Mouse (Mus musculus): ENCODE measurements around the gene Tor4a. TPM values are rescaled to one million over a fixed set of nuclear protein-coding genes. Genes with fewer than 3 reads are reported as not detected.
A peak's percentile ranks its signal among the peaks of the same experiment; 100 is the strongest.

Gene Tor4a
- 1.9 and 2.3 TPM in 2 replicates for polyA plus RNA-seq (2015; fragmentation: Nextera tagmentation; extraction: Ambion mirVana)

DNA sequence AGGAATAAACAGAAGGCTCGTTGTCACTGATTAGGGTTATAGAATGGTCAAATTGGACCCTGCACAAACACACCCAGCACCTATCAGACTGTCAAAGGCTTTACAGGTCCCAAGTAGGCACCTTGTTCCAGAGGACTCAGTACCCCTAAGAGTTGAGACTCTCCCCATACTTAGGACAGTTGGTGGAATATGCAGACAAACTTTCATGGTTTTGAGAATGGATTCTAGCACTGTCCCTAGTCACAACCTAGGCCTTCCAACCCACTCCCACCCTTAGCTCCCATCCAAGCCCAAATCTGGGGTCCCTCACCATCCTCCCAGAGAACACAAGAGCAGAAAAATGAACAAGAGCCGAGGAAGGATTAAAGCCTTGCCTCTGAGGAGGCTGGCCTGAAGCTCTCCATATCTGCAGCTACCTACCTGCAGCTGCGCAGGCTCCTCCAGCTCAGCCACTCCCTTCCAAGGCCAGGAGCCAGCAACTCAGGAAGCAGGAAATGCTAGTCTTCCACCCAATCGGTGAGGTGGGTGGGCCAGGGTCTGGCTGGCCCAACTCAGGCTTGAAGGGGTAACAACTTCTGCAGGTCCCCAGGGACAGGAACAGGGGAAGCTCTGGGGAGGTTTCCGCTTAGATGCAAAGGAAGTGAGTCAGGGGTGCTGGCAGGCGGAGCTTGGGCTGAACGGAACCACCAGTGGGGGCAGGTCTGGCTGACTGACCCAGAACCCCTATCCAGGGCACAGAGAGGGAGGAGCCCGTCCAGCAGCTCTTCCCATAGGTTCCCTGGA, at the start of gene Tor4a:
TSS of gene Tor4a (minus strand) at position 715 of the 783 bp plus-strand sequence.
- 15% methylated on average over 8 of the region's 8 CpGs for WGBS
- Histone ChIP-seq H3K9ac (no peak within 1 kb of the TSS), H3K27ac (replicated peaks) (no peak within 1 kb of the TSS), H3K27me3 (peaks cover 37% of the 10 kb centered on the region), H3K36me3 (peaks cover 19% of the 10 kb centered on the region), H3K9me3 (no peaks in the 10 kb centered on the region), H3K4me2 (peak within 1 kb of the TSS; percentile 22), H3K4me1 (replicated peaks) (peaks cover 8% of the 10 kb centered on the region), H3K4me3 (no peak within 1 kb of the TSS)
- ATAC-seq (ENCODE audit: low FRiP score, low read depth): 0 out of 2 replicates have a peak, but pooled peaks have one; percentile 16

- Histone ChIP-seq H3K9me3 (no peaks in the 10 kb centered on the region), H3K4me3 (no peak overlapping the region), H3K4me2 (0 out of 2 replicates have a peak overlapping the region, but pooled peaks have one; percentile 92), H3K9ac (no peak overlapping the region), H3K36me3 (no peaks in the 10 kb centered on the region; the same call in 1 of the 2 replicates), H3K27ac (replicated peaks) (no peak overlapping the region), H3K27me3 (no peaks in the 10 kb centered on the region), H3K4me1 (replicated peaks) (peaks cover 37% of the 10 kb centered on the region)
- ATAC-seq (ENCODE audit: low FRiP score, low read depth): no peak
- WGBS: 90% methylated on average over 4 of the region's 4 CpGs
These were observed 47.5 kb upstream of the Tor4a start for GRCm38 (mm10) chr2:25244144-25244543.

- WGBS: 83% methylated on average over 8 of the region's 8 CpGs
- H3K4me2 ChIP-seq: peak overlapping the region; percentile 92
- H3K4me1 ChIP-seq (replicated peaks): peaks cover 37% of the 10 kb centered on the region
- no peak for ATAC-seq (ENCODE audit: low FRiP score, low read depth)
- H3K9ac ChIP-seq: peak overlapping the region; percentile 81
- H3K27me3 ChIP-seq: no peaks in the 10 kb centered on the region
- H3K27ac ChIP-seq (replicated peaks): no peak overlapping the region
- H3K9me3 ChIP-seq: no peaks in the 10 kb centered on the region
- no peaks in the 10 kb centered on the region; the same call in 1 of the 2 replicates for H3K36me3 ChIP-seq
- peak overlapping the region; percentile 61 for H3K4me3 ChIP-seq
These were observed 46.7 kb upstream of the Tor4a start for GRCm38 (mm10) chr2:25243342-25243741.

- Histone ChIP-seq H3K36me3 (no peaks in the 10 kb centered on the region; the same call in 1 of the 2 replicates), H3K27me3 (peaks cover 4% of the 10 kb centered on the region; the same call in 1 of the 2 replicates), H3K4me3 (peak within 1 kb of the TSS; percentile 61), H3K9ac (peak within 1 kb of the TSS; percentile 81), H3K9me3 (no peaks in the 10 kb centered on the region), H3K4me2 (peak within 1 kb of the TSS; percentile 92), H3K27ac (replicated peaks) (peak within 1 kb of the TSS; percentile 72), H3K4me1 (replicated peaks) (peaks cover 37% of the 10 kb centered on the region)
- 0% methylated on average over 40 of the region's 59 CpGs for WGBS
- ATAC-seq (ENCODE audit: low FRiP score, low read depth): peak; percentile 65
These were observed 45.4 kb upstream of the Tor4a start, which contains the start of the genes Rnf208 and Cysrt1 for GRCm38 (mm10) chr2:25242101-25242506. Gene Rnf208, plus strand, starts transcription at chr2:25242255. Gene Cysrt1, minus strand, starts transcription at chr2:25242452.

DNA sequence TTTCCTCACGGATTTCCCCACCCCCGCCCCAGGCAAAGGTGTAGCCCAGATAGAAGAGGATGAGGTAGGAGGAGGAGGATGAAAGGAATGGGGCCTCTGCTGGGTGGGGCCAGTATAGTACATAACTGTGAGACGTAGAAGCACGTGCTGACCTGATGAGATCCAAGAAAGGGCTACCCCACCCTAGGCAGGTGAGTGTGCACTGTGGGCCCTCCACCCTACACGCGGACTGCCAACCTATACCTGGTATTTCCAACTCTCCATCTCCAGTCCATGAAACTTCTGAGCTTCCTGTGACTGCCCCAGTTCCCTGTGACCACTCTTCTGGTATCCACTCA, 44.7 kb upstream of the Tor4a start:
- Histone ChIP-seq H3K9me3 (no peaks in the 10 kb centered on the region), H3K36me3 (no peaks in the 10 kb centered on the region; the same call in 1 of the 2 replicates), H3K4me2 (peak overlapping the region; percentile 92), H3K4me1 (replicated peaks) (peaks cover 37% of the 10 kb centered on the region), H3K4me3 (peak overlapping the region; percentile 61), H3K27ac (replicated peaks) (peak overlapping the region; percentile 72), H3K9ac (peak overlapping the region; percentile 81), H3K27me3 (peaks cover 4% of the 10 kb centered on the region; the same call in 1 of the 2 replicates)
- 12% methylated on average over 6 of the region's 6 CpGs for WGBS
- peak; percentile 32 for ATAC-seq (ENCODE audit: low FRiP score, low read depth)

- Histone ChIP-seq H3K27ac (replicated peaks) (peak overlapping the region; percentile 72), H3K36me3 (no peaks in the 10 kb centered on the region; the same call in 1 of the 2 replicates), H3K9ac (peak overlapping the region; percentile 24), H3K4me3 (peak overlapping the region; percentile 61), H3K4me2 (peak overlapping the region; percentile 92), H3K9me3 (no peaks in the 10 kb centered on the region), H3K27me3 (peaks cover 4% of the 10 kb centered on the region; the same call in 1 of the 2 replicates), H3K4me1 (replicated peaks) (peaks cover 37% of the 10 kb centered on the region)
- WGBS: 1% methylated on average over 29 of the region's 29 CpGs
- ATAC-seq (ENCODE audit: low FRiP score, low read depth): peak; percentile 83
These were observed 44.2 kb upstream of the Tor4a start for GRCm38 (mm10) chr2:25240723-25241437.

DNA sequence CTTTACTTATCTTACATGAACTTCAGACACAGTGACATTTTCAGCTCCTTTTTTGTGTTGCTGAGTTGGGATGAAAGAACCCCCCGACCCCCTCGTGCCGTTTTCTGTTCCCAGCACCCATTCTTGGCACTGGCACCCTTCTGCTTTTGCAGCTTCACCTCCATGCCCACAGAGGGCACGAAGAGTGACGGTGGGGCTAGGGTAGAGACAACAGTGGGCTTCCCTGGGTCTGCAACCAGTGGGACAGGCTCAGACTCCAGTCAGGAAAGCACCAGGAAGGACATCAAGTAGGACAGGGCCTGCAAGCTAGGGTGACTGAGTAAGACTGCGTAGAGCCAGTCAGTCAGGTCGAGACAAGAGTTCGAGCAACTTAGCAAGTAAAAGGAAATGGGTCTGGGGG, 43.6 kb upstream of the Tor4a start:
- peak overlapping the region; percentile 92 for H3K4me2 ChIP-seq
- peaks cover 37% of the 10 kb centered on the region for H3K4me1 ChIP-seq (replicated peaks)
- H3K9me3 ChIP-seq: no peaks in the 10 kb centered on the region
- peak overlapping the region; percentile 72 for H3K27ac ChIP-seq (replicated peaks)
- WGBS: 54% methylated on average over 8 of the region's 8 CpGs
- peak; percentile 23 for ATAC-seq (ENCODE audit: low FRiP score, low read depth)
- no peaks in the 10 kb centered on the region; the same call in 1 of the 2 replicates for H3K36me3 ChIP-seq
- H3K4me3 ChIP-seq: peak overlapping the region; percentile 61
- peaks cover 4% of the 10 kb centered on the region; the same call in 1 of the 2 replicates for H3K27me3 ChIP-seq
- H3K9ac ChIP-seq: no peak overlapping the region

DNA sequence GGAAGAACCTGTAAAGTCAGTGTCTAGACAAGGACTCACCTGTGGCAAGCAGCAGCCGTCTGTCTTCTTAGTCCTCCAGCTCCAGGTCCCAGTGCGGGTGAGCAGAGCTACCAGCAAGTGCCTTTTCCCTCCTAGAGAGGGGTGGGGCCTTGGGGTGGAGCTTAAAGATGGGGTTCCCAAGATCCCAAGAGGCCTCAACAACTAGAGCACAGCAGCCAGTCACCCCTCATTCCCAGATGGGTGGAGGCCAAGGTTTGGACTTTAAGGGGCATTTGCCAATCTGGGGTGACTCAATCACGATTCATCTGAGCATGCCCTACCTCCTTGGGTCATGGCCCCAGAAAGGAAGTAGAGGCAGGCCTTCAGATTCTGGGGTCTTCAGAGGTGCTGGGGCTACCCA, 43.1 kb upstream of the Tor4a start:
- H3K4me1 ChIP-seq (replicated peaks): peaks cover 37% of the 10 kb centered on the region
- 88% methylated on average over 3 of the region's 3 CpGs for WGBS
- no peak for ATAC-seq (ENCODE audit: low FRiP score, low read depth)
- H3K4me3 ChIP-seq: no peak overlapping the region
- no peak overlapping the region for H3K9ac ChIP-seq
- no peak overlapping the region for H3K4me2 ChIP-seq
- no peaks in the 10 kb centered on the region for H3K36me3 ChIP-seq
- no peaks in the 10 kb centered on the region for H3K9me3 ChIP-seq
- H3K27me3 ChIP-seq: peaks cover 4% of the 10 kb centered on the region; the same call in 1 of the 2 replicates
- H3K27ac ChIP-seq (replicated peaks): no peak overlapping the region

DNA sequence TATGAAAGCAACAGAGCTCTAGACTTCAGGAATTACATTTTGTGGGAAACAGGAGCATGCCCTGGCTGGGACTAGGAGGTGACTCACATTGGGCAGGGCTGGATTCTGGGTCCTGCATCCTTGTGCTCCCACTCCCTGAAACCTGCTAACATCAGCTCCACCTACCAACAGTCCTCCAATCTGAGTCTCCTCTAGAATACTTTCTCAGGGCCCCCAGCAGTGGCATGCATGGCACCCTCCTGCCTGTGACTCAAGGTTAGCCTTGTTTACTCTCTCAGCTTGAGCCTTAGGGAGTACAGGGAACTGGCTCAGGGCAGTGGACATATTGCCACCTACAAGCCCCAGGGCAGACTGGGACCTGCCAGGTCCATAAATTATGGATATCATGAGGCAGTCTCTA, 41.4 kb upstream of the Tor4a start:
- no peaks in the 10 kb centered on the region for H3K9me3 ChIP-seq
- no peaks in the 10 kb centered on the region for H3K36me3 ChIP-seq
- H3K9ac ChIP-seq: no peak overlapping the region
- no peak overlapping the region for H3K27ac ChIP-seq (replicated peaks)
- no peak overlapping the region for H3K4me2 ChIP-seq
- H3K4me3 ChIP-seq: no peak overlapping the region
- H3K27me3 ChIP-seq: peaks cover 4% of the 10 kb centered on the region; the same call in 1 of the 2 replicates
- no peak for ATAC-seq (ENCODE audit: low FRiP score, low read depth)
- peaks cover 23% of the 10 kb centered on the region for H3K4me1 ChIP-seq (replicated peaks)

GRCm38 (mm10) chr2:25237522-25237921, 40.8 kb upstream of the Tor4a start:
- no peaks in the 10 kb centered on the region for H3K9me3 ChIP-seq
- H3K4me1 ChIP-seq (replicated peaks): peaks cover 17% of the 10 kb centered on the region
- H3K9ac ChIP-seq: no peak overlapping the region
- no peak for ATAC-seq (ENCODE audit: low FRiP score, low read depth)
- no peak overlapping the region for H3K4me3 ChIP-seq
- H3K27me3 ChIP-seq: peaks cover 4% of the 10 kb centered on the region; the same call in 1 of the 2 replicates
- WGBS: 74% methylated on average over 4 of the region's 4 CpGs
- H3K4me2 ChIP-seq: no peak overlapping the region
- no peaks in the 10 kb centered on the region for H3K36me3 ChIP-seq
- no peak overlapping the region for H3K27ac ChIP-seq (replicated peaks)

DNA sequence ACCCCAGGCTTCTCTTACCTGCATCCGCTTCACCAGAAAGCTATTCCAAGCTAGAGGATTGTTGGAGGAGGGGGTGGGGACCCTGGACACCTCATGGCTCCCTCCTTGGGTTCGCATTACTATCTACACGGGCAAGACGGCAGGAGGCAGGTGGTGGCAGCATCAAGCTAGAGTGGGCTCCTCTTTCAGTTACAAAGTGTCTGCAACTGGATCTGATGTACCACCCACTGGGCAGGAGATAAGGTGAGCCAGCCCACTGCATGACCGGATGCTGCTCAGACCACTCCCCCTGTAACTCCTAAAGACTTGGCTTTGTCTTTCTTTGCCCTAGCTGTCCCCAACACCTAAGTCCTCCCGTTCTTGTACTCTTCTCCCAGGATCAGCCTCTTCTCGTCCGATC, 39.9 kb upstream of the Tor4a start, which contains the start of gene Rnf224:
TSS of gene Rnf224 (minus strand) at position 174 of the 400 bp plus-strand sequence.
- Histone ChIP-seq H3K9me3 (no peaks in the 10 kb centered on the region), H3K27ac (replicated peaks) (no peak within 1 kb of the TSS), H3K36me3 (no peaks in the 10 kb centered on the region), H3K27me3 (peaks cover 4% of the 10 kb centered on the region; the same call in 1 of the 2 replicates), H3K4me3 (no peak within 1 kb of the TSS), H3K4me1 (replicated peaks) (peaks cover 15% of the 10 kb centered on the region), H3K9ac (no peak within 1 kb of the TSS), H3K4me2 (no peak within 1 kb of the TSS)
- no peak for ATAC-seq (ENCODE audit: low FRiP score, low read depth)
- WGBS: 36% methylated on average over 8 of the region's 8 CpGs

Data from hindbrain, embryonic 15.5 days (tissue).